Mouse (Mus musculus) CH12.LX (cell line): ENCODE measurements around the gene Kptn. TPM values are rescaled to one million over a fixed set of nuclear protein-coding genes. Genes with fewer than 3 reads are reported as not detected.

Experiments used
- DNase-seq: peaks from one replicate; pipeline ENCODE4 v3.0.0-alpha.2; 2013; ENCODE audit errors: extremely low read depth
- H3K27ac ChIP-seq: 2 replicates; pipeline ENCODE4 v1.5.1; 2012; ENCODE audit warnings: low read depth, mild to moderate bottlenecking, control low read depth, moderate library complexity; ENCODE audit not compliant: insufficient read depth
- H3K27me3 ChIP-seq: replicated peaks from 2 replicates; pipeline ENCODE3; 2012; ENCODE audit warnings: inconsistent platforms
- H3K36me3 ChIP-seq, 2 experiments: replicated peaks in 1 of 2; 2 replicates each; pipeline versions ENCODE3 to v1.6.1; 2012; ENCODE audit warnings: inconsistent platforms in 1 of 2, low read length in 1 of 2, mild to moderate bottlenecking in 1 of 2, mixed read lengths in 1 of 2, moderate library complexity in 1 of 2; ENCODE audit not compliant: control insufficient read depth in 1 of 2, insufficient read depth in 1 of 2
- H3K4me1 ChIP-seq, 2 experiments: 2 replicates each; pipeline ENCODE4 v1.6.1; 2012; ENCODE audit warnings: inconsistent platforms in 1 of 2, moderate library complexity in 1 of 2; ENCODE audit not compliant: insufficient read depth in 2 of 2, control insufficient read depth in 1 of 2
- H3K4me2 ChIP-seq: 2 replicates; pipeline ENCODE4 v1.6.1; 2012; ENCODE audit warnings: low read depth, mild to moderate bottlenecking, control low read depth; ENCODE audit not compliant: poor library complexity, insufficient read depth, severe bottlenecking
- H3K4me3 ChIP-seq, 3 experiments: fragments of 150-350 bp in 1 of 3; sonication (generic) in 1 of 3; replicated peaks in 1 of 3; 2 replicates each; pipeline versions ENCODE3 to v1.5.1; 2011 to 2012; ENCODE audit warnings: low read depth in 2 of 3, low read length in 2 of 3, mild to moderate bottlenecking in 2 of 3, moderate library complexity in 2 of 3, control low read depth in 1 of 3, improper control_type of control experiment in 1 of 3, inconsistent platforms in 1 of 3, mixed read lengths in 1 of 3; ENCODE audit not compliant: poor library complexity in 1 of 3
- H3K79me2 ChIP-seq: replicated peaks from 2 replicates; pipeline ENCODE4 v1.6.1; 2012; ENCODE audit warnings: mild to moderate bottlenecking, moderate library complexity; ENCODE audit not compliant: control insufficient read depth, poor library complexity, insufficient read depth, severe bottlenecking; ENCODE audit errors: extremely low read depth
- H3K9ac ChIP-seq: 2 replicates; pipeline ENCODE4 v1.6.1; 2012; ENCODE audit warnings: low read depth, mild to moderate bottlenecking, control low read depth, moderate library complexity; ENCODE audit not compliant: insufficient read depth
- H3K9me3 ChIP-seq: replicated peaks from 2 replicates; pipeline ENCODE3; 2012; ENCODE audit warnings: low read length, inconsistent platforms, mixed read lengths
- CHD1 ChIP-seq: IDR thresholded peaks from 2 replicates; pipeline ENCODE4 v1.6.1; 2012; ENCODE audit warnings: low read depth, low read length, improper control_type of control experiment, inconsistent platforms
- CHD2 ChIP-seq: IDR thresholded peaks from 2 replicates; pipeline ENCODE4 v1.6.1; 2011; ENCODE audit warnings: low read length, improper control_type of control experiment
- EP300 ChIP-seq: IDR thresholded peaks from 2 replicates; pipeline ENCODE4 v1.6.1; 2011; ENCODE audit warnings: low read length, improper control_type of control experiment
- GABPA ChIP-seq: IDR thresholded peaks from 2 replicates; pipeline ENCODE4 v1.6.1; 2012; ENCODE audit warnings: low read depth, low read length, improper control_type of control experiment, inconsistent platforms; ENCODE audit not compliant: insufficient replicate concordance
- IRF4 ChIP-seq: IDR thresholded peaks from 2 replicates; pipeline ENCODE4 v1.6.1; 2014; ENCODE audit warnings: low read depth, mild to moderate bottlenecking, inconsistent platforms, low read length, improper control_type of control experiment
- JUN ChIP-seq: IDR thresholded peaks from 2 replicates; pipeline ENCODE4 v1.6.1; 2011; ENCODE audit warnings: low read depth, mild to moderate bottlenecking, low read length, improper control_type of control experiment, moderate library complexity; ENCODE audit not compliant: insufficient read depth
- KAT2A ChIP-seq: IDR thresholded peaks from 2 replicates; pipeline ENCODE4 v1.6.1; 2012; ENCODE audit warnings: low read length, improper control_type of control experiment, inconsistent platforms; ENCODE audit not compliant: insufficient replicate concordance
- MAFK ChIP-seq: IDR thresholded peaks from 2 replicates; pipeline ENCODE4 v1.6.1; 2011; ENCODE audit warnings: low read length, improper control_type of control experiment; ENCODE audit not compliant: insufficient replicate concordance
- MAX ChIP-seq: IDR thresholded peaks from 2 replicates; pipeline ENCODE4 v1.6.1; 2011; ENCODE audit warnings: low read length, improper control_type of control experiment
- MXI1 ChIP-seq: IDR thresholded peaks from 2 replicates; pipeline ENCODE4 v1.6.1; 2011; ENCODE audit warnings: mild to moderate bottlenecking, low read depth, low read length, improper control_type of control experiment
- NRF1 ChIP-seq: IDR thresholded peaks from 2 replicates; pipeline ENCODE4 v1.6.1; 2014; ENCODE audit warnings: low read depth, mild to moderate bottlenecking, inconsistent platforms, low read length, improper control_type of control experiment, moderate library complexity
- POLR2A ChIP-seq: IDR thresholded peaks from 2 replicates; pipeline ENCODE4 v1.6.1; 2011; ENCODE audit warnings: low read depth, mild to moderate bottlenecking, improper control_type of control experiment, low read length
- RAD21 ChIP-seq: IDR thresholded peaks from 2 replicates; pipeline ENCODE4 v1.6.1; 2011; ENCODE audit warnings: low read depth, mild to moderate bottlenecking, low read length, improper control_type of control experiment, moderate library complexity
- SMC3 ChIP-seq: IDR thresholded peaks from 2 replicates; pipeline ENCODE4 v1.6.1; 2011; ENCODE audit warnings: low read depth, low read length, improper control_type of control experiment
- TBP ChIP-seq: conservative IDR thresholded peaks from 2 replicates; pipeline ENCODE4 v1.6.1; 2011; ENCODE audit warnings: low read depth, low read length, improper control_type of control experiment
- TCF12 ChIP-seq: IDR thresholded peaks from 2 replicates; pipeline ENCODE4 v1.6.1; 2014; ENCODE audit warnings: low read depth, mild to moderate bottlenecking, inconsistent platforms, low read length, improper control_type of control experiment
- UBTF ChIP-seq: IDR thresholded peaks from 2 replicates; pipeline ENCODE4 v1.6.1; 2012; ENCODE audit warnings: low read depth, mild to moderate bottlenecking, inconsistent platforms, low read length, improper control_type of control experiment, moderate library complexity
- ZC3H11A ChIP-seq: IDR thresholded peaks from 2 replicates; pipeline ENCODE4 v1.6.1; 2012; ENCODE audit warnings: low read depth, mild to moderate bottlenecking, inconsistent platforms, low read length, improper control_type of control experiment
- ZNF384 ChIP-seq: IDR thresholded peaks from 2 replicates; pipeline ENCODE4 v1.6.1; 2012; ENCODE audit warnings: low read depth, low read length, improper control_type of control experiment, inconsistent platforms
- dilution Hi-C: fragments of 300-500 bp; cut with MboI; formaldehyde crosslinking; loops from 2 replicates; pipeline ENCODE4 v1.14.3; 2020; ENCODE audit warnings: low sequenced_read_pairs; ENCODE audit not compliant: extremely low pct_unique_long_range_greater_than_20kb, extremely low pct_ligation_motif_present
- in situ Hi-C: fragments of 300-500 bp; cut with MboI; formaldehyde crosslinking; loops from 3 replicates; pipeline ENCODE4 v1.14.3; 2019; ENCODE audit warnings: low sequenced_read_pairs, low pct_ligation_motif_present, low pct_unique_long_range_greater_than_20kb, mixed read lengths
- polyA plus RNA-seq: library from polyadenylated mRNA; unstranded; fragments of >175 nt; gene quantifications from 2 replicates; pipeline ENCODE4 v1.2.1, GENCODE M21; 2012; ENCODE audit warnings: low read depth; ENCODE audit not compliant: insufficient read length
- total RNA-seq, 2 experiments: library from RNA; depleted of rRNA; stranded (reverse); fragments of 300-350 nt in 1 of 2; fragments of >200 nt in 1 of 2; gene quantifications; 2 replicates each; pipeline ENCODE4 v1.2.3; 2012 to 2014

The Kptn gene
- total and polyA plus RNA-seq, 3 experiments: 14.5 to 25.4 (median 17.5) TPM

GRCm38 (mm10) chr7:16101726-16102475 is 17.8 kb upstream of the Kptn start:
- Histone ChIP-seq H3K79me2 (peaks cover 41% of the 10 kb centered on the region), H3K9me3 (no peaks in the 10 kb centered on the region), H3K4me3 (no peak overlapping the region), H3K9ac (no peak overlapping the region), H3K4me2 (no peak overlapping the region), H3K27me3 (no peaks in the 10 kb centered on the region), H3K36me3 (peaks cover 42 to 67% of the 10 kb centered on the region in 2 experiments), H3K27ac (no peak overlapping the region)
- dilution Hi-C loops (no loop called here), in situ Hi-C loops (no loop called here)
- no peak for DNase-seq
- TF ChIP-seq UBTF (no peak), POLR2A (no peak), ZC3H11A (no peak), KAT2A (no peak), IRF4 (no peak), EP300 (no peak)
- TF ChIP-seq, all 38 proteins: peak for 0
- H3K4me1 ChIP-seq: peaks cover 9 to 37% of the 10 kb centered on the region in 2 experiments; a peak in 3 of 4 replicates

- Histone ChIP-seq H3K27ac (no peak overlapping the region), H3K4me2 (no peak overlapping the region), H3K79me2 (peaks cover 41% of the 10 kb centered on the region), H3K4me3 (no peak overlapping the region), H3K9me3 (no peaks in the 10 kb centered on the region), H3K27me3 (no peaks in the 10 kb centered on the region), H3K9ac (no peak overlapping the region), H3K4me1 (peaks cover 6 to 31% of the 10 kb centered on the region in 2 experiments; a peak in 3 of 4 replicates), H3K36me3 (peaks cover 50 to 75% of the 10 kb centered on the region in 2 experiments)
- dilution Hi-C loops (no loop called here), in situ Hi-C loops (no loop called here)
- TF ChIP-seq TBP: no peak
- TF ChIP-seq JUN: no peak
- no peak for TF ChIP-seq ZNF384
- no peak for TF ChIP-seq CHD2
- TF ChIP-seq MAFK: no peak
- TF ChIP-seq TCF12: no peak
- no peak for TF ChIP-seq UBTF
- TF ChIP-seq GABPA: no peak
- no peak for TF ChIP-seq SMC3
- TF ChIP-seq KAT2A: no peak
- TF ChIP-seq RAD21: no peak
- TF ChIP-seq MXI1: no peak
- no peak for TF ChIP-seq IRF4
- TF ChIP-seq MAX: no peak
- no peak for TF ChIP-seq CHD1
- no peak for TF ChIP-seq NRF1
- DNase-seq: no peak
Observed at GRCm38 (mm10) chr7:16102686-16103226, 16.9 kb upstream of the Kptn start.
